Comparison of ENCODE assay signal across 10 mouse cellular contexts in the genomic region with DNA sequence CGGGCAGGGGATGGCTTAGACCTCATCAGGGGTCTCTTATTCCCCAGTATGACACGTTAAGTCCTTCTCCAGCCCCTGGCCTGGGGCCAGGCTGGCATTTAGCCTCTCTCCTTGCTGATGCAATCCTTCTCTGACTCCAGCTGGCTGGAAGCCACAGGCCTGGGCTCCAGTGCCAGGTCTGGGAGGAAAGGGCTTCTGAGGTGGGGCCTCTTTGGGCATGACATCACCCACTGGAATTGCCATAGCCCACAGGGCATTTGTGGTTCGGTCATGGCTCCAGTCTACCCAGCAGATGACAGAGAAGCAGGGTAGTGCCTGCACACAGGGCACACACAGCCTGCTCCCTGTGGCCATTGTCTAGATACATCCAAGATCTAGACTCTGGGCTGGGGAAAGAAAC. TPM values are rescaled to one million over a fixed set of nuclear protein-coding genes. Genes with fewer than 3 reads are reported as not detected.
DNase-seq lines count a peak whose midpoint lies in the region; ATAC-seq and TF ChIP-seq lines count a peak whose summit lies in the region.
"Had no signal": no experiment of that assay in that cellular context is flagged by ENCODE, and none has a peak within 500 bp of the region (broad histone marks: within the 10 kb centered on the region; RNA-seq: fewer than 3 reads in every experiment).

No protein-coding gene starts in this region.

- TF ChIP-seq EP300 in heart, adult 2 months (IDR thresholded peaks at IDR 0.05; ENCODE audit: insufficient read depth, low read depth, low read length), result no peak

- no peaks in the 10 kb centered on the region for H3K9me3 ChIP-seq in heart, embryonic 11.5 days (replicated peaks; ENCODE audit: control insufficient read depth, low read length)

- no peaks in the 10 kb centered on the region for H3K79me2 ChIP-seq in heart, adult 2 months (replicated peaks; ENCODE audit: control insufficient read depth, insufficient read depth, low read length)

- no peak overlapping the region for H3K27ac ChIP-seq in heart, embryonic 11.5 days (ENCODE audit: low read depth, low read length)
- H3K27ac ChIP-seq in heart, adult 2 months, result peak overlapping the region; percentile 88
- no peak overlapping the region for H3K27ac ChIP-seq in thymus, adult 2 months (ENCODE audit: control insufficient read depth, insufficient read depth, low read length)

- intact Hi-C loops in heart, adult 2 months (cut with DNase I), result loop anchor here (10.0 kb wide), 1 partner anchor 60 kb away; a partner anchor contains a TSS

- TF ChIP-seq CTCF in heart, adult 2 months (IDR thresholded peaks at IDR 0.05), result no peak
- no peak for TF ChIP-seq CTCF in thymus, adult 2 months (IDR thresholded peaks at IDR 0.05; ENCODE audit: borderline replicate concordance, control insufficient read depth, extremely low read depth, insufficient read depth, low read length, poor library complexity)

- H3K4me1 ChIP-seq in heart, embryonic 11.5 days (ENCODE audit: control insufficient read depth, insufficient read depth, low read length), result peaks cover 38% of the 10 kb centered on the region
- H3K4me1 ChIP-seq in heart, adult 2 months (ENCODE audit: control insufficient read depth, insufficient read depth, low read length), result peaks cover 14% of the 10 kb centered on the region
- H3K4me1 ChIP-seq in thymus, adult 2 months (replicated peaks; ENCODE audit: control insufficient read depth, insufficient read depth, low read length), result no peaks in the 10 kb centered on the region

- peak; percentile 97 for DNase-seq in heart, adult 11 months
- peak; percentile 87 for DNase-seq in 3T3-L1 (ENCODE audit: low read depth, low spot score)
- peak; percentile 89 for DNase-seq in cerebellum, adult 11-12 months
- DNase-seq in heart, adult 2 months, result peak; percentile 83 to 88
- DNase-seq in layer of hippocampus, postnatal 14 days (ENCODE audit: low spot score in 2 of 2), result peak; percentile 57 to 74
- DNase-seq in skeletal muscle tissue, adult 2 months (ENCODE audit: low read depth, low spot score), result peak; percentile 90
- no peak for DNase-seq in thymus, adult 2 months

- H3K36me3 ChIP-seq in heart, embryonic 11.5 days (ENCODE audit: control insufficient read depth, insufficient read depth, low read length), result peaks cover 2% of the 10 kb centered on the region; the same call in 1 of the 2 replicates
- peaks cover 13% of the 10 kb centered on the region for H3K36me3 ChIP-seq in heart, adult 2 months (ENCODE audit: control insufficient read depth, insufficient read depth, low read length)
- H3K36me3 ChIP-seq in thymus, adult 2 months (ENCODE audit: control insufficient read depth, insufficient read depth, low read length), result no peaks in the 10 kb centered on the region

- H3K4me3 ChIP-seq in heart, embryonic 11.5 days (ENCODE audit: low read depth, low read length), result no peak overlapping the region
- H3K4me3 ChIP-seq in heart, adult 2 months, result no peak overlapping the region
- H3K4me3 ChIP-seq in thymus, adult 2 months (ENCODE audit: control insufficient read depth, insufficient read depth, low read length), result no peak overlapping the region
- H3K4me3 ChIP-seq: erythroblast, embryonic 14.5 days had no signal

- ATAC-seq in heart, embryonic 11.5 days (replicated peaks; ENCODE audit: insufficient number of reproducible peaks, low FRiP score, low TSS enrichment), result no peak

- H3K9ac ChIP-seq in heart, embryonic 11.5 days (ENCODE audit: low read depth, low read length), result no peak overlapping the region
- 0 out of 2 replicates have a peak overlapping the region, but pooled peaks have one; percentile 10 for H3K9ac ChIP-seq in heart, adult 2 months (ENCODE audit: low read depth, low read length)

- H3K27me3 ChIP-seq in heart, embryonic 11.5 days (ENCODE audit: control insufficient read depth, insufficient read depth, low read length), result peaks cover 39% of the 10 kb centered on the region
- H3K27me3 ChIP-seq in heart, adult 2 months (ENCODE audit: control insufficient read depth, insufficient read depth, low read length), result no peaks in the 10 kb centered on the region
- peaks cover 7% of the 10 kb centered on the region; the same call in 1 of the 2 replicates for H3K27me3 ChIP-seq in thymus, adult 2 months (ENCODE audit: control insufficient read depth, insufficient read depth, low read length)

- no peak for TF ChIP-seq POLR2A in heart, adult 2 months (IDR thresholded peaks at IDR 0.05; ENCODE audit: insufficient read depth, low read depth, low read length)
- no peak for TF ChIP-seq POLR2A in thymus, adult 2 months (IDR thresholded peaks at IDR 0.05; ENCODE audit: control insufficient read depth, extremely low read depth, insufficient read depth, low read length, poor library complexity)

- H3K4me2 ChIP-seq in heart, embryonic 11.5 days, result no peak overlapping the region

- WGBS in heart, embryonic 11.5 days (ENCODE audit: insufficient replicate concordance), result 62% methylated on average over 3 of the region's 3 CpGs
- 41% methylated on average over 3 of the region's 3 CpGs for WGBS in heart, adult 2 months
- 73% methylated on average over 3 of the region's 3 CpGs for WGBS in thymus, adult 2 months

RNA-seq across cellular contexts. Expression of a gene that starts 10.8 kb away (rescaled TPM):
- polyA plus RNA-seq in heart, embryonic 11.5 days (2014; fragmentation: Nextera tagmentation; extraction: Ambion mirVana), result 9.6 and 10.1 TPM in 2 replicates
- 10 to 100 TPM; 37.4 to 43.2 TPM for total RNA-seq in heart, adult 2 months (2021)
- polyA plus RNA-seq in heart, adult 2 months (2012; rRNA removed), result 31.4 and 38.4 TPM in 2 replicates
- total RNA-seq in layer of hippocampus, postnatal 14 days (2021), result 100 to 1,000 TPM; 139 to 140 TPM
- 0.98 and 4.0 TPM in 2 replicates for polyA plus RNA-seq in thymus, adult 2 months (2012; rRNA removed)

RNA-seq across cellular contexts. Expression of a gene that starts 24.0 kb away (rescaled TPM):
- polyA plus RNA-seq in heart, embryonic 11.5 days (2014; fragmentation: Nextera tagmentation; extraction: Ambion mirVana), result 48.3 and 50.3 TPM in 2 replicates
- 10 to 100 TPM; 41.9 to 44.5 TPM for total RNA-seq in heart, adult 2 months (2021)
- polyA plus RNA-seq in heart, adult 2 months (2012; rRNA removed), result 44.8 and 58.9 TPM in 2 replicates
- total RNA-seq in layer of hippocampus, postnatal 14 days (2021), result 10 to 100 TPM; 23.6 to 27.1 TPM
- polyA plus RNA-seq in thymus, adult 2 months (2012; rRNA removed), result 62.6 and 73.5 TPM in 2 replicates

RNA-seq across cellular contexts. Expression of a gene that starts 35.7 kb away (rescaled TPM):
- polyA plus RNA-seq in heart, embryonic 11.5 days (2014; fragmentation: Nextera tagmentation; extraction: Ambion mirVana), result not detected in 2 replicates
- total RNA-seq in heart, adult 2 months (2021), result not detected
- not detected in 2 replicates for polyA plus RNA-seq in heart, adult 2 months (2012; rRNA removed)
- not detected for total RNA-seq in layer of hippocampus, postnatal 14 days (2021)
- polyA plus RNA-seq in thymus, adult 2 months (2012; rRNA removed), result not detected in 2 replicates
- total RNA-seq: CH12.LX had no signal
- polyA plus RNA-seq: erythroblast, embryonic 14.5 days had no signal

RNA-seq across cellular contexts. Expression of a gene that starts 51.0 kb away (rescaled TPM):
- polyA plus RNA-seq in heart, embryonic 11.5 days (2014; fragmentation: Nextera tagmentation; extraction: Ambion mirVana), result not detected in 2 replicates
- total RNA-seq in heart, adult 2 months (2021), result not detected
- not detected in 2 replicates for polyA plus RNA-seq in heart, adult 2 months (2012; rRNA removed)
- total RNA-seq in layer of hippocampus, postnatal 14 days (2021), result not detected
- polyA plus RNA-seq in thymus, adult 2 months (2012; rRNA removed), result not detected in 2 replicates
- total RNA-seq: CH12.LX had no signal
- polyA plus RNA-seq: erythroblast, embryonic 14.5 days had no signal

RNA-seq across cellular contexts. Expression of a gene that starts 59.6 kb away (rescaled TPM):
- polyA plus RNA-seq in heart, embryonic 11.5 days (2014; fragmentation: Nextera tagmentation; extraction: Ambion mirVana), result not detected in 2 replicates
- not detected for total RNA-seq in heart, adult 2 months (2021)
- not detected in 2 replicates for polyA plus RNA-seq in heart, adult 2 months (2012; rRNA removed)
- not detected for total RNA-seq in layer of hippocampus, postnatal 14 days (2021)
- not detected in 2 replicates for polyA plus RNA-seq in thymus, adult 2 months (2012; rRNA removed)
- total RNA-seq: CH12.LX had no signal
- polyA plus RNA-seq: erythroblast, embryonic 14.5 days had no signal
